Mouse (Mus musculus): Measurements from ENCODE around the gene Crtac1. TPM values are rescaled to one million over a fixed set of nuclear protein-coding genes. Genes with fewer than 3 reads are reported as not detected.

Crtac1 gene
- polyA plus RNA-seq, 1 experiment, result 0.48 TPM

DNA sequence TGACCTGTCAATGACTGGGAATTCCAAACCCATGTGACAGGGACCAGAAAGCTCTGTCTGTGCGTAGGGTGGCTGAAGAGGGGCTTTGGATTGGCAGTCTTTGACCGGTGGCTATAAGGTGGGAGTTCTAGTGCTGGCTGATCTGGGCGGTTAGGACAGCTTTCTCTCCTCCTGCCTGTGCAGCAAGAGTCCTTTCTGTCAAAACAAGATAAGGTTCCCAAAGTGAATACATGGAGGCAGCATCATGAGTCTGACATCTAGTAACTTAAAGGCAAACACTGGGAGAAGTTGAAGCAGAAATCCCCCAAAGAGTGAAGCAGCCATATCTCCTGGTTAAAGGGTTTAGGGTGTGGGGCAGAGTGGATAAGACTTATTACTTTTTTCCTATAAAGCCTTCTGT is 184.1 kb downstream of the Crtac1 start, which contains the start of gene Golga7b:
Gene Golga7b (plus strand): TSS at position 56 of the 400 bp plus-strand sequence.
- Histone ChIP-seq H3K27ac (ENCODE audit: insufficient read depth, low read depth, low read length) (no peak within 1 kb of the TSS), H3K4me3 (ENCODE audit: low read depth, low read length) (no peak within 1 kb of the TSS), H3K27me3 (ENCODE audit: control insufficient read depth, insufficient read depth, low read length) (no peaks in the 10 kb centered on the region), H3K36me3 (ENCODE audit: control insufficient read depth, insufficient read depth, low read length) (no peaks in the 10 kb centered on the region), H3K4me1 (ENCODE audit: control insufficient read depth, insufficient read depth, insufficient read length, low read length) (peaks cover 15% of the 10 kb centered on the region; the same call in 1 of the 2 replicates)
- 84% methylated on average over 3 of the region's 3 CpGs for WGBS
- no peak for TF ChIP-seq POLR2A (IDR thresholded peaks at IDR 0.05; ENCODE audit: low read depth, low read length)
- no peak for TF ChIP-seq CTCF (IDR thresholded peaks at IDR 0.05; ENCODE audit: extremely low read depth, insufficient read length, insufficient replicate concordance, low read depth, low read length)

DNA sequence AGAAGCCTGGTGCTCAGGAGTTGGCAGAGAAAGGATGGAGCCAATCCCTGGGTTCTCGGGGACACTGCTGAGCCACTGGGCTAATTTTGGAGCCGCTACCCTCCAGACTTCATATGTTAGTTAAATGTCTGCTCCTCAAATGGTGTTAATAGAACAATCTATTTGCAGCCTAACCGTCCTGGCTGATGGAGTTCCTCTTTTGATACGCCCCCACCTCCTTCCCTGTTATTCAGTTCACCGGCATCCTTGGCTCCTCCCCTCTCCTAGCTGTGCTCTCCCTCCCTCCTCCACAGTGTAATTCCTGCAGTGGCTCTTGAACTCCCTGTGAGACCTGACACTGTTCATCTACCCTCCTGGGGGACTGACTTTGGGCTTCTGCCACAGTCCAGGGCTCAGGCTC is 185.0 kb downstream of the Crtac1 start:
- Histone ChIP-seq H3K27ac (ENCODE audit: insufficient read depth, low read depth, low read length) (no peak overlapping the region), H3K4me1 (ENCODE audit: control insufficient read depth, insufficient read depth, insufficient read length, low read length) (peaks cover 15% of the 10 kb centered on the region; the same call in 1 of the 2 replicates), H3K27me3 (ENCODE audit: control insufficient read depth, insufficient read depth, low read length) (no peaks in the 10 kb centered on the region), H3K36me3 (ENCODE audit: control insufficient read depth, insufficient read depth, low read length) (no peaks in the 10 kb centered on the region), H3K4me3 (ENCODE audit: low read depth, low read length) (no peak overlapping the region)
- WGBS, result 53% methylated on average over 5 of the region's 5 CpGs
- no peak for TF ChIP-seq POLR2A (IDR thresholded peaks at IDR 0.05; ENCODE audit: low read depth, low read length)
- no peak for TF ChIP-seq CTCF (IDR thresholded peaks at IDR 0.05; ENCODE audit: extremely low read depth, insufficient read length, insufficient replicate concordance, low read depth, low read length)

DNA sequence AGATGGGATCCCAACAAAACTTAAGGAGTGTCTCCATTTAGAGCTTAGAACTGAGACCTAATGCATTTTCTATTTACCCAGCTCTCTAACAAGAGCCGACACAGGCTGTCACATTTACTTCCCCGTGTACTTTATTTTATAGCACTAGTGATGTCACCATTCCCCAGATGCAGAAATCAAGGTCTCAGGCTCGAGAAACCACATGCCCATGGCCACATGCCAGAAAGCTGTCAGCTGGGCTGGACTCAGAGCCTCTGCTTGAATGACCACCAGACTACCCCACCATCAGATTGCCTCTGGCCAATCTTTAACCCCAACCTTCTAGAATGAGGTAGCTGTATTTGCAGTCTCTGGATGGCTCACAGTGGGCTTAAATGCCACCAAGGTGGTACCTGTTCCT is 188.2 kb downstream of the Crtac1 start:
- no peaks in the 10 kb centered on the region for H3K27me3 ChIP-seq (ENCODE audit: control insufficient read depth, insufficient read depth, low read length)
- no peak overlapping the region for H3K27ac ChIP-seq (ENCODE audit: insufficient read depth, low read depth, low read length)
- H3K36me3 ChIP-seq (ENCODE audit: control insufficient read depth, insufficient read depth, low read length), result no peaks in the 10 kb centered on the region
- 15% methylated on average over 3 of the region's 3 CpGs for WGBS
- H3K4me3 ChIP-seq (ENCODE audit: low read depth, low read length), result no peak overlapping the region
- no peak for TF ChIP-seq CTCF (IDR thresholded peaks at IDR 0.05; ENCODE audit: extremely low read depth, insufficient read length, insufficient replicate concordance, low read depth, low read length)
- TF ChIP-seq POLR2A (IDR thresholded peaks at IDR 0.05; ENCODE audit: low read depth, low read length), result no peak
- peaks cover 3% of the 10 kb centered on the region; the same call in 1 of the 2 replicates for H3K4me1 ChIP-seq (ENCODE audit: control insufficient read depth, insufficient read depth, insufficient read length, low read length)

DNA sequence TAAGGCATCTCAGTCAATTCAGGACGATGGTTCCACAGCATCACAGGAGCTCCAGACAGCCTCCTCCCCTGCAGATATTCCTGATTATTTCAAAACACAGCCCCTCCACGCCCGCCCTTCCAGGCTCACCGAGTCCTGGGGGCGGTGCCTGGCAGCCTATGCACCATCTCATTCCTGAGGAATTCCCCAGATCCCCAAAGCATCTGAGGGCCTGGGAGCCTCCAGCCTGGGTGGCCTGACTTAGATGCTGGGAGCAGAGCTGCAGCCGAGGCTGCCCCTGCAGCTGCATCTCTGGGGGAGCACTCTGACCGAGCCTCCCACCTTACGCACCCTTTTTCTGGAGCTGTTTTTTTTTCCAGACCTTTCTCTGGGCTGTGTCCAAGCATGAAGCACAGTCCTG is 190.7 kb downstream of the Crtac1 start:
- H3K36me3 ChIP-seq (ENCODE audit: control insufficient read depth, insufficient read depth, low read length), result no peaks in the 10 kb centered on the region
- H3K27ac ChIP-seq (ENCODE audit: insufficient read depth, low read depth, low read length), result no peak overlapping the region
- no peak for TF ChIP-seq POLR2A (IDR thresholded peaks at IDR 0.05; ENCODE audit: low read depth, low read length)
- TF ChIP-seq CTCF (IDR thresholded peaks at IDR 0.05; ENCODE audit: extremely low read depth, insufficient read length, insufficient replicate concordance, low read depth, low read length), result no peak
- H3K4me3 ChIP-seq (ENCODE audit: low read depth, low read length), result no peak overlapping the region
- no peaks in the 10 kb centered on the region for H3K27me3 ChIP-seq (ENCODE audit: control insufficient read depth, insufficient read depth, low read length)
- WGBS, result 74% methylated on average over 8 of the region's 8 CpGs
- peaks cover 2% of the 10 kb centered on the region; the same call in 1 of the 2 replicates for H3K4me1 ChIP-seq (ENCODE audit: control insufficient read depth, insufficient read depth, insufficient read length, low read length)

DNA sequence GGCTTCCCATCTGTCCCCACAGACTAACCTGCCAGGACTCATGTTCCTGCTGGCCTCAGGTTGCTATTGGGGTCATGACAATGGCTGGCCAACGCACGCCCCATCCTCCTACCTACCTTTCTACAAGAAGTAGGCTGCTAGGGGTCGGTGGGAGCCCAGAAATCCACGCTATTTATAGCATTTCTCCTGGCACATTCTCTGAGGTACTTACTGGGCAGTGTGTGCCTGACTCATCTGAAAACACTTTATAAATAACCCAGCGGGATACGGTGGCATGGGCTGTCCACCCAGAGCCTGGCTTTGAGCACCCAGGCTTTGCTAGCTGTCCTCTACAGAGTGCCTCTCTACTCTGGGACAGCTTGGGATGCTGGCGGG is 193.3 kb downstream of the Crtac1 start:
- WGBS, result 77% methylated on average over 7 of the region's 7 CpGs
- Histone ChIP-seq H3K4me3 (ENCODE audit: low read depth, low read length) (no peak overlapping the region), H3K36me3 (ENCODE audit: control insufficient read depth, insufficient read depth, low read length) (no peaks in the 10 kb centered on the region), H3K27ac (ENCODE audit: insufficient read depth, low read depth, low read length) (no peak overlapping the region), H3K4me1 (ENCODE audit: control insufficient read depth, insufficient read depth, insufficient read length, low read length) (peaks cover 2% of the 10 kb centered on the region; the same call in 1 of the 2 replicates), H3K27me3 (ENCODE audit: control insufficient read depth, insufficient read depth, low read length) (no peaks in the 10 kb centered on the region)
- TF ChIP-seq CTCF (IDR thresholded peaks at IDR 0.05; ENCODE audit: extremely low read depth, insufficient read length, insufficient replicate concordance, low read depth, low read length), result no peak
- TF ChIP-seq POLR2A (IDR thresholded peaks at IDR 0.05; ENCODE audit: low read depth, low read length), result no peak

DNA sequence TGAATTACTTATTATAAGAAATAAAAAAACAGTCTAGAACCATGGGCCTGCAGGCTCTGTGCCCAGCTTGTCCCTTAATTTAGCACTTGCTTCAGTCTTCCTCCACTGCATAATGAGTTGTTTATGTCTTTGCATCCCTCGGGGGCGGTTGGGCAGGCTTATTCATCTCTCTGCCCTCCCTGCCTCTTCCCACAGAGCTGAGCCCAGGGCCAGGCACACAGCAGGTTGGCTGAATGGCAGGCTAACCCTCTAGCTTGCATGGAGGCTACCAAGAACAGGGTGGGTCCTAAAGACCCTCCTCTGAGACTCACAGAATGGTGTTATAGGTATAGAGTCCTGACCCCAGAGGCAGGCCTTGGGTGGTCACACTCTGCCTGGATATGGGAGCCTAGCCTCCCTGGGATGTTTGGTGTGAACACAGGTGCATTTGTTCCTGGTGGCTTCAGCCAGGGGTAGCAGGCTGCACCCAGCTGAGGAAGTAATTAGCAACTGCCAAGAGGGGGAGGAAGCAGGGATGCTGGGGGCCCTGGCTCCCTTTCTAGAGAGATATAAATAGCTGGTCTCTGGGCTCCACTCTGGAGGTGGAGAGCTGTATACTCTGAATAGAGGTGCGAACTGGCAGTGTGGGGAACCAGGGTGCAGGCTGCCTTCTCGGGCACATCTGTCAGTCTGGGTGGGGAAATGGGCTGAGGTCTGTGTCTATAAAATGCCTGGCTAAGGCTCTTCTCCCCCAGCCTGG is 193.8 kb downstream of the Crtac1 start:
- H3K27ac ChIP-seq (ENCODE audit: insufficient read depth, low read depth, low read length), result no peak overlapping the region
- no peak for TF ChIP-seq CTCF (IDR thresholded peaks at IDR 0.05; ENCODE audit: extremely low read depth, insufficient read length, insufficient replicate concordance, low read depth, low read length)
- no peak for TF ChIP-seq POLR2A (IDR thresholded peaks at IDR 0.05; ENCODE audit: low read depth, low read length)
- H3K27me3 ChIP-seq (ENCODE audit: control insufficient read depth, insufficient read depth, low read length), result no peaks in the 10 kb centered on the region
- H3K4me1 ChIP-seq (ENCODE audit: control insufficient read depth, insufficient read depth, insufficient read length, low read length), result peaks cover 2% of the 10 kb centered on the region; the same call in 1 of the 2 replicates
- no peaks in the 10 kb centered on the region for H3K36me3 ChIP-seq (ENCODE audit: control insufficient read depth, insufficient read depth, low read length)
- WGBS, result 27% methylated on average over 4 of the region's 4 CpGs
- H3K4me3 ChIP-seq (ENCODE audit: low read depth, low read length), result no peak overlapping the region

Other genes with a start within 250 kb of the Crtac1 start
- 7.3 and 8.3 TPM in 2 replicates for gene Sfrp5, start 229.5 kb downstream of the Crtac1 start, polyA plus RNA-seq (2012; rRNA removed)
- gene Golga7b, start 184.2 kb downstream of the Crtac1 start, polyA plus RNA-seq (2012; rRNA removed), result 0.34 and 0.63 TPM in 2 replicates
- 1.1 and 2.7 TPM in 2 replicates for gene R3hcc1l, start 87.0 kb upstream of the Crtac1 start, polyA plus RNA-seq (2012; rRNA removed)
- gene Loxl4, start 181.0 kb upstream of the Crtac1 start, polyA plus RNA-seq (2012; rRNA removed), result 1.1 and 1.7 TPM in 2 replicates